Mouse (Mus musculus): Measurements from ENCODE around the gene Dap. TPM values are rescaled to one million over a fixed set of nuclear protein-coding genes. Genes with fewer than 3 reads are reported as not detected.

The Dap gene
- polyA plus RNA-seq, 2 experiments = 90.1 to 116 TPM

DNA sequence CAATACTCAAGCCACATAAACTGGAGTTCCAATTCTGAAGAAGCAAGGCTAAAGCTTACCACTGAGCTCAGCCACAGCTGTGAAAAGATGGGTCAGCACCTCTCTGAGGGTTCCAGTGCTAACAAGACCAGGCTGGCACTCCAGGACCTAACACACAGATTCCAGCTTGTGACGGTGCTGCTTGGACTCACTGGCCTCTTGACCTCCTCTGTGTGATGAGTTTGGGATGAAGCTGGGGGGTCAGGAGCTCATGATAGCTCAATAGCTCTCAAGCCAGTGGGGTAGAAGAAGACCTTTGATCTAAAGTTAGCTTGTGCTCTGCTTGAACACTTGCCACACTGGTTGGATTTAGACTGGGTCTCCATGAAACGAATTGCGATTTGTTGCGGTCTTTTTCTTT lies 82.6 kb downstream of the Dap start:
- ATAC-seq (ENCODE audit: low FRiP score, low read depth) (no peak), DNase-seq (ENCODE audit: low spot score) (no peak)
- Histone ChIP-seq H3K9ac (ENCODE audit: low read depth, low read length, severe bottlenecking) (no peak overlapping the region), H3K9me3 (ENCODE audit: control insufficient read depth, low read length) (no peaks in the 10 kb centered on the region), H3K4me2 (replicated peaks; ENCODE audit: low read depth, low read length, severe bottlenecking) (no peak overlapping the region), H3K27me3 (ENCODE audit: control insufficient read depth, insufficient read depth, low read length) (no peaks in the 10 kb centered on the region), H3K4me3 (replicated peaks; ENCODE audit: low read length) (no peak overlapping the region), H3K27ac (replicated peaks; ENCODE audit: low read depth, low read length) (no peak overlapping the region), H3K36me3 (ENCODE audit: control insufficient read depth, insufficient read depth, low read length) (no peaks in the 10 kb centered on the region), H3K4me1 (ENCODE audit: control insufficient read depth, insufficient read depth, low read length) (no peaks in the 10 kb centered on the region)
- TF ChIP-seq POLR2A (IDR thresholded peaks at IDR 0.05; ENCODE audit: borderline replicate concordance, extremely low read depth, insufficient read depth, insufficient read length) = no peak
- WGBS = 83% methylated on average over 4 of the region's 4 CpGs

DNA sequence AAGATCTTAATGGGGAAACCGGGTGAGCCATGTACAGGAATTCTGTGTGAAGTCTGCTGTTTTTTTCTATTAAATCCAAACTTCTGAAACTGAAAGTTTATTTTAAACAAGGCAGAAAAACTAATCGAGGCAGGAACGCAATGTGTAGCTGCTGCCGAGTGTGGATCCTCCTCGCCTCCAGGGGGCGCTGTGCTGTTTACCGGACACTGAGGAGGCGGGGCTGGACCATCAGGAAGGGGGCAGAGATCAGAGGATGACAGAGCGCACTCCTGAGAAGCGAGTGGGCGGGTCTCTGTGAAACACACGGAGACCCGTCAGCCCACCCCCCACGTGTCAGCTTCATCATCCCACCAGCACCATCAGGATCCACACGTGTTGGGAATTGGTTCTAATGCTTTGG lies 85.4 kb downstream of the Dap start:
- 67% methylated on average over 15 of the region's 15 CpGs for WGBS
- TF ChIP-seq POLR2A (IDR thresholded peaks at IDR 0.05; ENCODE audit: borderline replicate concordance, extremely low read depth, insufficient read depth, insufficient read length) = no peak

DNA sequence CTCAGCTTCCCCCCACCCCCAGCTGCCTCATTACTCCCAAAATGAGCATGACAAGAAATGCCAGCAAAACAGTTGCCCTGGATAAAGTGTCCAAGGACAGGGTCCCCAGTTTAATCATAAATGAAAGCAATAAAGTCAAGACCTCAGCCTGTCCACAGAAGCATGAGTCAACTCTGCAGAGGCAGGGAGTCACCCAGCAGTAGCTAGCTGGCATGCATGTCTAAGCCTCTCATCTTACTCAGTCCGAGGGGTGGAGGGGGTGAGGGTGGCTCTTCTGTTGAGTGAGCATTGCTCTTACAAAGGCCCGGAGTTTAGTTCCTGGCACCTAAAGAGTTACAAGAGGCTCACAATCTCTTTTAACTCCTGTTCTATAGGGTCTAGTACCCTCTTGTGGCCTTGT lies 87.9 kb downstream of the Dap start:
- Histone ChIP-seq H3K27ac (replicated peaks; ENCODE audit: low read depth, low read length) (no peak overlapping the region), H3K9me3 (ENCODE audit: control insufficient read depth, low read length) (no peaks in the 10 kb centered on the region), H3K4me2 (replicated peaks; ENCODE audit: low read depth, low read length, severe bottlenecking) (no peak overlapping the region), H3K4me1 (ENCODE audit: control insufficient read depth, insufficient read depth, low read length) (no peaks in the 10 kb centered on the region), H3K27me3 (ENCODE audit: control insufficient read depth, insufficient read depth, low read length) (no peaks in the 10 kb centered on the region), H3K9ac (ENCODE audit: low read depth, low read length, severe bottlenecking) (no peak overlapping the region), H3K36me3 (ENCODE audit: control insufficient read depth, insufficient read depth, low read length) (no peaks in the 10 kb centered on the region), H3K4me3 (replicated peaks; ENCODE audit: low read length) (no peak overlapping the region)
- TF ChIP-seq POLR2A (IDR thresholded peaks at IDR 0.05; ENCODE audit: borderline replicate concordance, extremely low read depth, insufficient read depth, insufficient read length) = no peak
- ATAC-seq (ENCODE audit: low FRiP score, low read depth) (no peak), DNase-seq (ENCODE audit: low spot score) (no peak)
- 73% methylated on average over 2 of the region's 2 CpGs for WGBS

More for the DNA sequence above, 85.4 kb downstream of the Dap start:
- ATAC-seq (ENCODE audit: low FRiP score, low read depth) (no peak), DNase-seq (ENCODE audit: low spot score) (no peak)
- Histone ChIP-seq H3K9ac (ENCODE audit: low read depth, low read length, severe bottlenecking) (no peak overlapping the region), H3K9me3 (ENCODE audit: control insufficient read depth, low read length) (no peaks in the 10 kb centered on the region), H3K4me3 (replicated peaks; ENCODE audit: low read length) (no peak overlapping the region), H3K4me1 (ENCODE audit: control insufficient read depth, insufficient read depth, low read length) (no peaks in the 10 kb centered on the region), H3K4me2 (replicated peaks; ENCODE audit: low read depth, low read length, severe bottlenecking) (no peak overlapping the region), H3K36me3 (ENCODE audit: control insufficient read depth, insufficient read depth, low read length) (no peaks in the 10 kb centered on the region), H3K27ac (replicated peaks; ENCODE audit: low read depth, low read length) (no peak overlapping the region), H3K27me3 (ENCODE audit: control insufficient read depth, insufficient read depth, low read length) (no peaks in the 10 kb centered on the region)

DNA sequence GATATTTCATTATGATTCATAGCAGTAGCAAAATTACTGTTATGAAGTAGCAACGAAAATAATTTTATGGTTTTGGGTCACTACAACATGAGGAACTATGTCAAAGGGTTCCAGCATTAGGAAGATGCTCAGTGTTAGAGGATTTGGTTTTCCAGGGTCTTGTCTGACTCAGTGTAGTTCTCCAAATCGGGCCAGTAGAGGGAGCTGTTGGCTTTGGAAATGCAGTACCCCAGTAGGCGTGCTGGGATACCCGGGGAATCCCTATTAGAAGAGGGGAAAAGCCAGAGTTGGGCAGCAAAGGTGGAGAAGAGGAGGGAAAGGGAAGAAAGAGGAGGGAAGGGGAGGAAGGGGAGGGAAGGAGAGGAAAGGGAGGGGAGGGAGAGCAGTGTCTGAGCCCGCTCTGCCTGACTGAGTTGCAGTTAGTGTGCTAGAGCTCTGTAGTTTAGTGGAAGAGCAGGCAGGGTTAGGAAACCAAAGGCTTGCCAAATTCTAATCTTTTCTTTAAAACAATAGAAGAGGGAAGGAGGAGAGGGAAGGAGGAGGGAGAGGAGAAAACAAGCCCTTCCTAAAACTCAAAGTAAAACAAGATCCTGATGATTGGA lies 91.6 kb downstream of the Dap start:
- no peak overlapping the region for H3K4me2 ChIP-seq (replicated peaks; ENCODE audit: low read depth, low read length, severe bottlenecking)
- H3K27ac ChIP-seq (replicated peaks; ENCODE audit: low read depth, low read length) = no peak overlapping the region
- peaks cover 18% of the 10 kb centered on the region for H3K4me1 ChIP-seq (ENCODE audit: control insufficient read depth, insufficient read depth, low read length)
- H3K4me3 ChIP-seq (replicated peaks; ENCODE audit: low read length) = no peak overlapping the region
- no peaks in the 10 kb centered on the region for H3K9me3 ChIP-seq (ENCODE audit: control insufficient read depth, low read length)
- no peak for TF ChIP-seq POLR2A (IDR thresholded peaks at IDR 0.05; ENCODE audit: borderline replicate concordance, extremely low read depth, insufficient read depth, insufficient read length)
- H3K36me3 ChIP-seq (ENCODE audit: control insufficient read depth, insufficient read depth, low read length) = no peaks in the 10 kb centered on the region
- H3K27me3 ChIP-seq (ENCODE audit: control insufficient read depth, insufficient read depth, low read length) = no peaks in the 10 kb centered on the region
- 4% methylated on average over 5 of the region's 5 CpGs for WGBS
- H3K9ac ChIP-seq (ENCODE audit: low read depth, low read length, severe bottlenecking) = no peak overlapping the region
- ATAC-seq (ENCODE audit: low FRiP score, low read depth) (peak; percentile 89), DNase-seq (ENCODE audit: low spot score) (peak; percentile 89)

DNA sequence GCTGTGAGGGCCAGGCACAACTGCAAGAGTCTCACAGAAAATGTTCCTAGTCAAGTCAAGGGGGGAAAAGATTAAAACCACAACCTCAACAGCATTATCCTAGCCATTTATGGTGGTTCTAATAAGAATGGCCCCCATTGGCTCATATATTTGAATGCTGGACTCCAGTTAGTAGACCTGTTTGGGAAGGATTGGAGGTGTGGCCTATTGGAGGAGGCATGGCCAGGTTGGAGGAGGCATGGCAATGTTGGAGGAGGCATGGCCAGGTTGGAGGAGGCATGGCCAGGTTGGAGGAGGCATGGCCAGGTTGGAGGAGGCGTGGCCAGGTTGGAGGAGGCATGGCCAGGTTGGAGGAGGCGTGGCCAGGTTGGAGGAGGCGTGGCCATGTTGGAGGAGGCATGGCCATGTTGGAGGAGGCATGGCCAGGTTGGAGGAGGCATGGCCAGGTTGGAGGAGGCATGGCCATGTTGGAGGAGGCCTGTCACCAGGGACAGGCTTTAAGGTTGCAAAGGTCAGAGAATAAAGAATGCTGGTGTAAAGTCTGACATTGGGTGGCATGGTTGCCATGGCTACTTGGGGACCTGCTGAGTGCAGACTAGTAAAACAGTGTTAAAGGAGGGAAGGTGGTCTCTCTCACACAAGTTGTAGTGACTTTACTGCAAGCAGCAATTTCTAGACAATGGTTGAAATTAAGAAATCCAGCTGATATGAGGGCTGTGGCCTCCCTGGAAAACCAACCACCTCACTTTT lies 93.1 kb downstream of the Dap start:
- no peak overlapping the region for H3K9ac ChIP-seq (ENCODE audit: low read depth, low read length, severe bottlenecking)
- no peak overlapping the region for H3K4me3 ChIP-seq (replicated peaks; ENCODE audit: low read length)
- TF ChIP-seq POLR2A (IDR thresholded peaks at IDR 0.05; ENCODE audit: borderline replicate concordance, extremely low read depth, insufficient read depth, insufficient read length) = no peak
- no peaks in the 10 kb centered on the region for H3K9me3 ChIP-seq (ENCODE audit: control insufficient read depth, low read length)
- peak overlapping the region; percentile 56; the same call in 1 of the 2 replicates for H3K27ac ChIP-seq (replicated peaks; ENCODE audit: low read depth, low read length)
- 92% methylated on average over 3 of the region's 3 CpGs for whole genome bisulfite sequencing
- H3K4me2 ChIP-seq (replicated peaks; ENCODE audit: low read depth, low read length, severe bottlenecking) = no peak overlapping the region
- ATAC-seq (ENCODE audit: low FRiP score, low read depth) = no peak
- H3K4me1 ChIP-seq (ENCODE audit: control insufficient read depth, insufficient read depth, low read length) = peaks cover 18% of the 10 kb centered on the region
- no peaks in the 10 kb centered on the region for H3K36me3 ChIP-seq (ENCODE audit: control insufficient read depth, insufficient read depth, low read length)
- no peaks in the 10 kb centered on the region for H3K27me3 ChIP-seq (ENCODE audit: control insufficient read depth, insufficient read depth, low read length)
- DNase-seq (ENCODE audit: low spot score) = no peak
